Mouse (Mus musculus): ENCODE measurements at regions not wholly inside any gene's neighbourhood (a gene's known extent, or its start where the extent isn't known, plus 50 kb on each side); places are given as distances from the start of the nearest gene placed in this dataset.
A peak's percentile ranks its signal among the peaks of the same experiment; 100 is the strongest.

DNA sequence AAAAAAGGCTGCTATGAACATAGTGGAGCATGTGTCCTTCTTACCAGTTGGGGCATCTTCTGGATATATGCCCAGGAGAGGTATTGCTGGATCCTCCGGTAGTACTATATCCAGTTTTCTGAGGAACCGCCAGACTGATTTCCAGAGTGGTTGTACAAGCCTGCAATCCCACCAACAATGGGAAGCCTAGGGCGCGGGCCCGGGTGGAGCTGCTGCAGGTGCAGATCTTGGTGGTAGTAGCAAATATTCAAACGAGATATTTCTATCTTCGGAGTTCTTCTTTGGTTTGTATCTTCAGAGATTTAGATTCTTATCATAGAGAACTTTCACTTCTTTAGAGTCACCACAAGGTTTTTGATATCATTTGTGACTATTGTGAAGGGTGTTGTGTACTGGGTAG is 52.7 kb upstream of the Btbd35f27 start:
- DNase-seq = peak; percentile 0 to 3
